Mouse (Mus musculus) spleen, postnatal 14 days (tissue): ENCODE measurements at regions not wholly inside any gene's neighbourhood (a gene's known extent, or its start where the extent isn't known, plus 50 kb on each side); places are given as distances from the start of the nearest gene placed in this dataset.

Source experiments
- DNase-seq, 2 experiments: peaks; one replicate each; pipeline ENCODE4 v3.0.0; 2021 to 2022; ENCODE audit warnings: low spot score in 2 of 2

DNA sequence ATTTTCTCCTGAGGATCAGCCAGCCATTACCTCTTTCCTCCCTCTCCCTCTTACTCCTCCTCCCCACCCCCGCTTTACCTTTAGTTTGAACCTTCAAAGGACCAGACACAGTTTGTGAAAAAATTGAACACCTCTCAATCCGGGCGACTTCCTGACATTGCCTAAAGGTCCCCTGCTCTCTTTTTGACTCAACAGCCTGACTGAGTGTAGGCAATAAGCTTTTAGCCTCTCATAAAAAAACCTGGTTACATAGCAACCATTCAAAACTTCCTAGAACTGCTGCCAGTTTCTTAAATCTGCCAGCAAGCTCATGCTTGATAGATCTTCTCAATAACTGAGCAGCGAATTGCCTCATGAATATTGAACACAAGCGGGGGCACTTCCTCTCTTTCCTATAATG, 71.7 kb downstream of the Zfp945 start:
- DNase-seq: no peak

DNA sequence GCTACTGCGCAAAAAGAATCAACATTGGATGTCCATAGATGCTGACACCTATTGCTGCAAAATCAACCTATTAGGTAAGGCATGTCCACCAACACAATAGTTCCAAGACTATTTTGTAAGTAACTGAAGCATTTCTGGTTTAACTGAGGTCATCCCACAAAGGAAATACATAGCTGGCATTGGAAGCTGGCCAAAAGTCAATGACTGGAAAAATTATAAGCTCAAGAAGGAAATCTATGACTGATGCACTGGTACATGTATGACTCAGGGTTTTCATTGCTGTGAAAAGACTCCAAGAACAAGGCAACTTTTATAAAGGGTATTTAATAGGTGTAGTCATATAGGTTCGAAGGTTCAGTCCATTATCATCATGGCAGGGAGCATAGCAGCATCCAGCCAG, 82.5 kb downstream of the Zfp945 start:
- DNase-seq: no peak

DNA sequence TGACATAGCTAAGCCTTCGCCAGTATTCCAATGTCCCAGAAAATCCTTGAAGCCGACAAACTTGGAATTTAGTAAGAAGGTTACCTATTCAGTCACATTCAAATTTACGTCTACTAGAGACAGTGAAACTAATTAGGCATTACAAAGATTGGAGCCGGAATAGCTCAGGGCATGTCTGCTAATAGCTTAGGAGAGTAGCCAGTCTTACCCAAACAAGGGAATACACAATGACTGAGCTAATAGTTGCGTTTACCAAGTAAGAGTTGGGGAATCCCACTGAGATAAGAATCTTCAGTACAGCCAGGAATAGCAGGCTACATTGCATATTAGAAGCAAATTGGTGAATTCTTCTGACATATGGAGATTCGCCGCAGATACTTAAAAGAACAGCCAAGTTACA, 121.2 kb downstream of the Zfp945 start:
- no peak for DNase-seq

DNA sequence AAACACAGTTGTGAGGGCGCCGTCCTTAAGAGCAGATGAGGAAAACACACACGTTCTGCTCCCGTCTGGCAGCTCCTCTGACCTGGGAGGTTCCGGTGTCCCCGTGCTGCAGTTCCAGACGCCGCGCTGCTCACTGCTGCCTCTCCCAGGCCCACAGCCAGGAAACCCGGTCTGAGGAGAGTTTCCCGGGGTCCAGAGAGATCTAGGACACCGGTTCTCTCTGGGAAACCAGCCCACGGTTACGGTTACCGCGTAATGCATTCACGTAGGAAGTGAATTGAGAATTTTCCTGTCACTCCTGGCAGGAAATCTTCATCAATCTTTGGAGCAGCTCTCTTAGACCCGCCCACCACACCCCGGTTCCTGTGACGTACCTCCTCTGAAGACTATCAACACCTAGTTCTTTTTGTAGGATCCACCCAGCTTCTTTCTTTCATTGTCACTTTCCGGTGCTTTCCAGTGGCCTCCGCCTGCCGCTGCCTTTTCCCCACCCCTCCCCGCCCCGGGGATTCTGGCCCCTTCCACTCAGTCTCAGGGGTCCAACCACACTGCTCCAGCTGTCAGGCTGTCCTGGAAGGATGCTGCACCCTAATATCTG, 127.3 kb downstream of the Zfp945 start:
- DNase-seq: peak in 1 of 2 experiments; percentile 2

DNA sequence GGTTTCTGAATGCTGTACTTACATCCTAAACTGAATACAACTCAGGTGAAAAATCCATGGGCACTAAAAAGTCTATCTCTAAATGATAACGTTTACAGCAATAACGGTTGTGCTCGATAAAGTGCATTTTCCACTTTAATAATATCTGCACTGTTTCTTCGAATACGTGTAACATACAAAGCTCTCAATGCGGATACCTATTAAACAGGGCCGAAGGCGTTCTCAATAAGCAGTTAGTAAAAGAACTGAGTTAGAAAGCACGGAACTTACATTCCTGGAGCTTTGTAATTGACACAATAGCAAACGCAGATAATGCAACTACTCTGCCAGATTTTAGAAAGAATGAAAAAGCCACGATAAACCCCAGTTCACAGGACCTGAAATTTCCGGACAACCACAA, 127.8 kb downstream of the Zfp945 start:
- no peak for DNase-seq

DNA sequence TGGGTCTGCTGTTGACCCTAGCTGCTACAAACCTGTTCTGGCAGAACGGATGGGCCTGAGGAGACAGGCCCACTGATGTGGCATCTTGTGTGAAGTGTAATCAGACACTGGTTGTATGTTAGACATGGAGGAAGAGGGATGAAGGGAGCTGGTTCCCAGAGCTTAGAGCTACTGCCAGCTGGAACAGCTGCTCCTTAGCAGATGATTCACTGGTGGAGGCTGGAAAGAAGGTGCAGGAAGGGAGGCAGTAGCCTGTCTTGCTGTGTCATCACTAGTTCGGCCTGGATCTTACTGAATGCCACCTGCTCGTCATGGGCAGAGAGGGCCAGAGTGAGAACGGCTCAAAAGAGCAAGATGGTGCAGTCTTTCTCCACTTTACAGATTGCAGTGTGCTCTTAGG, 130.6 kb downstream of the Zfp945 start:
- DNase-seq: no peak
